Mouse (Mus musculus) thymus, adult 2 months (tissue): ENCODE results near the gene Pkn1. TPM values are rescaled to one million over a fixed set of nuclear protein-coding genes. Genes with fewer than 3 reads are reported as not detected.

Experiments
- DNase-seq: peaks from one replicate; pipeline ENCODE4 v3.0.0; 2021
- H3K27ac ChIP-seq: fragments of 200-500 bp; 2 replicates; pipeline ENCODE4 v1.5.1; 2012; ENCODE audit warnings: low read length, control low read depth; ENCODE audit not compliant: control insufficient read depth, insufficient read depth
- H3K27me3 ChIP-seq: fragments of 200-500 bp; 2 replicates; pipeline ENCODE4 v1.6.1; 2012; ENCODE audit warnings: mild to moderate bottlenecking, low read length, moderate library complexity, mixed read lengths; ENCODE audit not compliant: control insufficient read depth, insufficient read depth
- H3K36me3 ChIP-seq: fragments of 200-500 bp; 2 replicates; pipeline ENCODE4 v1.6.1; 2012; ENCODE audit warnings: mild to moderate bottlenecking, low read length, moderate library complexity; ENCODE audit not compliant: control insufficient read depth, insufficient read depth
- H3K4me1 ChIP-seq: fragments of 200-500 bp; replicated peaks from 2 replicates; pipeline ENCODE4 v1.6.1; 2012; ENCODE audit warnings: low read length; ENCODE audit not compliant: control insufficient read depth, insufficient read depth
- H3K4me3 ChIP-seq: fragments of 200-500 bp; 2 replicates; pipeline ENCODE4 v1.5.1; 2012; ENCODE audit warnings: mild to moderate bottlenecking, low read length, control low read depth, moderate library complexity; ENCODE audit not compliant: control insufficient read depth, insufficient read depth
- CTCF ChIP-seq: fragments of 200-500 bp; IDR thresholded peaks from 2 replicates; pipeline ENCODE4 v1.5.1; 2012; ENCODE audit warnings: mild to moderate bottlenecking, control low read depth, low read length, moderate library complexity, borderline replicate concordance; ENCODE audit not compliant: control insufficient read depth, poor library complexity, insufficient read depth; ENCODE audit errors: extremely low read depth
- POLR2A ChIP-seq: fragments of 200-500 bp; IDR thresholded peaks from 2 replicates; pipeline ENCODE4 v1.6.1; 2012; ENCODE audit warnings: mild to moderate bottlenecking, low read length, control low read depth, moderate library complexity; ENCODE audit not compliant: control insufficient read depth, poor library complexity, insufficient read depth; ENCODE audit errors: extremely low read depth
- WGBS: fragments of 180-500 bp; shearing (Covaris S2); methylation state at CpG from one replicate; pipeline ENCODE4 v1.1.7; 2018; 5-methylcytosine and 5-hydroxymethylcytosine counted together
- polyA plus RNA-seq: library from polyadenylated mRNA; depleted of rRNA; stranded (reverse); fragments of >200 nt; gene quantifications from 2 replicates; pipeline ENCODE4 v1.2.3, GENCODE M21; 2012; rRNA removed

Gene Pkn1
- polyA plus RNA-seq, 1 experiment, result 324 TPM

GRCm38 (mm10) chr8:83618566-83618965 lies 80.4 kb downstream of the Pkn1 start:
- no peak for TF ChIP-seq CTCF
- H3K36me3 ChIP-seq, result no peaks in the 10 kb centered on the region; the same call in 1 of the 2 replicates
- H3K4me3 ChIP-seq, result no peak overlapping the region
- DNase-seq, result no peak
- H3K27me3 ChIP-seq, result no peaks in the 10 kb centered on the region
- H3K27ac ChIP-seq, result no peak overlapping the region
- H3K4me1 ChIP-seq, result peaks cover 18% of the 10 kb centered on the region
- 98% methylated on average over 2 of the region's 2 CpGs for WGBS

GRCm38 (mm10) chr8:83617111-83617510 lies 81.9 kb downstream of the Pkn1 start:
- no peaks in the 10 kb centered on the region for H3K27me3 ChIP-seq
- peaks cover 8% of the 10 kb centered on the region; the same call in 1 of the 2 replicates for H3K36me3 ChIP-seq
- H3K4me3 ChIP-seq, result no peak overlapping the region
- no peak overlapping the region for H3K27ac ChIP-seq
- DNase-seq, result no peak
- TF ChIP-seq CTCF (no peak), POLR2A (no peak)
- 100% methylated on average over 2 of the region's 2 CpGs for WGBS
- H3K4me1 ChIP-seq, result peaks cover 22% of the 10 kb centered on the region

- Histone ChIP-seq H3K4me1 (peaks cover 24% of the 10 kb centered on the region), H3K27ac (no peak overlapping the region), H3K27me3 (no peaks in the 10 kb centered on the region), H3K4me3 (no peak overlapping the region), H3K36me3 (peaks cover 9% of the 10 kb centered on the region; the same call in 1 of the 2 replicates)
- DNase-seq, result no peak
- no peak for TF ChIP-seq POLR2A
- no peak for TF ChIP-seq CTCF
These were observed 82.4 kb downstream of the Pkn1 start for GRCm38 (mm10) chr8:83616625-83617024.

Other genes with a start within 250 kb of the Pkn1 start
- 6.9 and 9.1 TPM in 2 replicates for gene Scoc, start 240.8 kb downstream of the Pkn1 start, polyA plus RNA-seq
- gene Olfr370, start 163.4 kb downstream of the Pkn1 start, polyA plus RNA-seq, result not detected in 2 replicates
- 412 and 498 TPM in 2 replicates for gene Ndufb7, start 132.5 kb downstream of the Pkn1 start, polyA plus RNA-seq
- 577 and 705 TPM in 2 replicates for gene Tecr, start 91.2 kb downstream of the Pkn1 start, polyA plus RNA-seq
- 87.1 and 91.0 TPM in 2 replicates for gene Dnajb1, start 91.0 kb downstream of the Pkn1 start, polyA plus RNA-seq
- gene Gipc1, start 46.5 kb downstream of the Pkn1 start, polyA plus RNA-seq, result 50.2 and 58.6 TPM in 2 replicates
- gene Ptger1, start 32.5 kb downstream of the Pkn1 start, polyA plus RNA-seq, result 0.50 and 0.61 TPM in 2 replicates
- 157 and 171 TPM in 2 replicates for gene Ddx39, start 16.0 kb upstream of the Pkn1 start, polyA plus RNA-seq
- 190 and 193 TPM in 2 replicates for gene Adgre5, start 42.1 kb upstream of the Pkn1 start, polyA plus RNA-seq
- 170 and 184 TPM in 2 replicates for gene Adgrl1, start 200.9 kb upstream of the Pkn1 start, polyA plus RNA-seq